Mouse (Mus musculus) kidney, adult 8-10 months (tissue): ENCODE measurements around the gene F930015N05Rik.
A peak's percentile ranks its signal among the peaks of the same experiment; 100 is the strongest.

Source experiments
- DNase-seq, 2 experiments: peaks; one replicate each; pipeline ENCODE4 v3.0.0; 2022

Gene F930015N05Rik

DNA sequence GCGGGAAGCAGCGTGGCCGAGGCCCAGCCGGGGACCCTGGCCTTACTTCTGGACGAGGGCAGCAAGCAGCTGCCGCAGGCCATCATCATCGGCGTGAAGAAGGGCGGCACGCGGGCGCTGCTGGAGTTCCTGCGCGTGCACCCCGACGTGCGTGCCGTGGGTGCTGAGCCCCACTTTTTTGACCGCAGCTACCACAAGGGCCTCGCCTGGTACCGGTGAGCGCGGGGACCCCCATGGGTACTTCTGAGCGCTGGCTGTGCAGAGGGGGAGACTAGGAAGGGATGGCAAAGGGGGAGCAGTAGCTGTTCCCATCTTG is at the start of gene F930015N05Rik:
Gene F930015N05Rik, minus strand, starts transcription at position 242 of the 316 bp plus-strand sequence.
- DNase-seq, result no peak

DNA sequence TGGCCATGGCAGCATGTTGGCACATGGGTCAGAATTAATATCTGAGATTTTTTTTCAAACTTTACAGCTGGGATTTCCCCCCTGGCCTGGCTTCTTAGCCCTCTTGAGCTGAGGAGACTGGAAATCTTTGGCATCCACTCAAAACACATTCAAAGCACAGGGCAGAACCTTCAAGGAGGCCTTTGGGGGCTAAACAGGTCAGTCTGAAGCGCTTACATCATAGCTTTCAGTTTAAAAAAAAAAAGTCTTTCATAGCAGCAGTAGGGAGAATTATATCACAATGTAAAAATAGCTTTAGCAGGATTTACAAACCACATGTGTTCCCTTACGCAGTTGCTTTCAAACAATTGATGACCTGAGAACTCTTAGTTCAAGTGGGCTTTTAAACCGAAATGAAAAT is 45.0 kb upstream of the F930015N05Rik start:
- no peak for DNase-seq

DNA sequence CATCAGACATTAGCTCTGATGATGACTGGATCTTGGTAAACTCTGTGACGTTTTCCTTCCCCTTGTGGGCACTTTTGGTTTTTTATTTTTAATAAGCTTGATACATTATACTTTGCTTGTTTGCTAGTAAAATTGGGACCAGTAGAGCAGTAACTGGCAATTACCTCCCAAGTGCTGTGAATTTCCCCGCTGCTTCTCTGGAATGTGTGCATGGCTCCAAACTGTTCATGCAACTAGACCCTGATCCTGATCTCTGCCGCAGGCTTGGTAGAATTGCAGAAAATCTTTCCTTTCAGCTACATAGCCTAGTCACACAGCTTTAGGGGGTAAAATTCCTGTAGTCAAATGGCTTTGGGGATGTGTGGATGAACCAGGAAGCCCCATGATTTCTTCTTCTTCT is 37.2 kb upstream of the F930015N05Rik start:
- peak in 1 of 2 experiments; percentile 3 for DNase-seq

DNA sequence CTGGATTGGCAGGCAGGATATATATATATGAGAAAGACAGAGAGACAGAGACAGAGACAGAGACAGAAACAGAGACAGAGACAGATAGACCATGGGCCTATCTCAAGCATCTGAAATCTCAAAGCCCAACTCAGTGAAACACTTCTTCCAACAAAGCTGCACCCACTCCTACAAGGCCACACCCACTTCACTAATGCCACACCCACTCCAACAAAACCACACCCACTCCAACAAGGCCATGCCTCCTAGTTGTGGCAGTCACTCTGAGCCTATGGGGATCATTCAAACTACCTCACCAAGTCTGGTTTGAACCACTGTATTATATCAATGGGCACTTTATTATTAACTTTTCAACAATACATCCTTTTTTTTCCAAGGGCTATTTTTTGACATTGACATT is 34.2 kb upstream of the F930015N05Rik start:
- DNase-seq, result no peak

DNA sequence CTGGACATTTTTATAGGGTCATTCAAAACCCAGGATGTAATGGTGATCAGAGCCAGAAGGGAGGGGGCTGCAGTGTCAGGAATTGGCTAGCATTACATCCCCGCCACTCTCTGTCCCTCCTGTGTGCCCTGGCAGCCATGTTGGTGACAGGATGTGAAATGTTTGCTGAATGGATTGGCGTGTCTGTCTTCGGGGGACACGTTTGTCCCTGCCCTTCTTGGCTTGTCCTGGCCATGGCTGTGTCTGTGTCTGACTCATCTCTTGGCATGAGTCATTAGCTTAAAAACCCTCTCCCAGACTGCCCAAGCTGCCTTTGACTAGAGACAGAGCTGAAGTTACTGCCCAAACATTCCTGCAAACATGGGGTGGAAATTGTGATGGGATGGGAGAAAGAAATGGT is 32.3 kb upstream of the F930015N05Rik start:
- DNase-seq, result no peak

DNA sequence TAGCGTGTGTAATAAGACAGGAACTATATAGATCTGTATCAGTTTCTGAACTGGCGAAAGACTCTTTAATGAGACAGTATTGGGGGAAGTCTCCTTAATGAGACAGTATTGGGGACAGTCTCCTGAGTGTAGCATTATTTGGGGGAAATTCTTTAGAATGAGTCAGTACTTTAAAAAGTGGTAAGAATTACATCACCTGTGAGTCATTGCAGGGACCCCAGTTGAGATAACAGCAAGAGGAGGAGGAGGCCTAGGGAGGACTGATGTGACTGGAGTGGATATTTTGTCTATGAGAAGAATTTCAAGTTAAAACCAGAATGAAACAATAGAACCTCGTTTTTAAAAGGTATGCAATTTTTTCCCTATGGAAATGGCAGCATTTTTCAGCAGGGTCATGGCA is 25.3 kb upstream of the F930015N05Rik start:
- no peak for DNase-seq

DNA sequence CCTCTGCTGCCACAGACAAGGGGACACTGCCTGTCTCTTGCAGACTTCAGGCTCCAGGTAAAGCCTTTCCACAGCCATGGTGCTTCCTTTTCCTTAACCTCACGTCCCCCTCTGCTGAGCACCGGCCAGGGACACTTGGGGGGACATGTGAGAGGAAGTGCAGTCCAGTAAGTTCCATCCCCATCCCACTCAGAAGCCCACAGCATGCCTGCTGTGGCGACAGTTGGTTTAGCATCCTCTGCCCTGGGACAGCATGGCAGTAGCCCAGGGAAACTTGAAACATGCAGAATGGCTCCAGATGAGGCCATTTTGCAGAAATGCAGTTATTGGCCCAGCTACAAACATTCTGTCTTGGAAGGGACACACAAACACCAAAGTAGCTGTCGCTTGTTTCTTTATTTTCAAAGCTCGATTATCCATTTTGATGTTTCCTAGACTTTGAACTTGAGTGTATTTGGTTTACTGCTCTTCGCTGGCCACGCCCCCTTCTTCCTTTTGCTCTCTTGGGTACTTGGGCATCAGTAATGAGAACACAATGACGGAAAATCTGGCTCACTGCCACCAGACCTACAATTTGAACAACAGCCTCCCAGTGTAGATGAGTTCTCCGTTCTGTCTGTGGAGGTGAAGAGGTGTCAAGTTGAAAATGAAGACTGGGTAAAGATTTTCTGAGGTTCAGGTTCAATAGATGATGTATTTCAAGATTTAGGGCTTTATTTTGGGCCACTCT is 12.3 kb upstream of the F930015N05Rik start:
- no peak for DNase-seq

DNA sequence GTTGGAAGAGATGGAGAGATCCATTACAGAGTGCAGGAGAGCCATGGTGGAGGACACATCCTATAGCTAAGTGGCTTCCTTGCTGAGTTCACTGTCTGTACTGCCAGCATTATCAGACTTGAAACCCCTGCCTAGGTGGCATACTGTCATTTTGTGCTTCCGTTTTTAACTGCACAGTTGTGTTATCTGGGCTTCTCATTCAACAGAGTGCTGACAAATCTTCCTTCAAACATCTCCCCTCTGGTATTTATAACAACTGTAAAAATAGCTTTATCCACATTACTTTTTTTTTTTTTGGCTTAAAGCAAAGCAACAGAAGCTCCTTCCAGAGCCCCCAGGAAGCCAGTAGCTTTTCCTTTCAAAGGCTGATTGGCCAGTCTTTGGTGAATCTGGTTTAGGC is 8.8 kb upstream of the F930015N05Rik start:
- DNase-seq, result no peak

DNA sequence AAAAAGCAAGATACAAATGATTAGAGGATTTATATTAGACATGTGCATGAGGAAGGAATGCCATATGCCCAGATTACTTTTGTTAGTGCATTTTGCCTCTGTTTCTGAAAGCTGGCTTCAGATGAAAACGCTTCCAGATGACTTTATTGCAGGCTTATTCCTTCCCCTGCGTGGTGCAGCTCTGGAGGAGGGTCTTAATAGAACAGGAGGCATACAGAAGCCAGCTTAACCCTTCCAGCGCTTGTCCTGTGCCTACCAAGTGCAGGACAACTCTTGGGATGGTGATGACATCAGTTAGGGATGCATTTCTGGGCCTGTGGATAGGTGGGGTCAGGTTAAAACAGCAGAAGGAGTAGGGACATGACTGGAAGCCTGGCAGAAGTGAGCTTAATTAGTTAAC is 6.2 kb upstream of the F930015N05Rik start:
- DNase-seq, result no peak

DNA sequence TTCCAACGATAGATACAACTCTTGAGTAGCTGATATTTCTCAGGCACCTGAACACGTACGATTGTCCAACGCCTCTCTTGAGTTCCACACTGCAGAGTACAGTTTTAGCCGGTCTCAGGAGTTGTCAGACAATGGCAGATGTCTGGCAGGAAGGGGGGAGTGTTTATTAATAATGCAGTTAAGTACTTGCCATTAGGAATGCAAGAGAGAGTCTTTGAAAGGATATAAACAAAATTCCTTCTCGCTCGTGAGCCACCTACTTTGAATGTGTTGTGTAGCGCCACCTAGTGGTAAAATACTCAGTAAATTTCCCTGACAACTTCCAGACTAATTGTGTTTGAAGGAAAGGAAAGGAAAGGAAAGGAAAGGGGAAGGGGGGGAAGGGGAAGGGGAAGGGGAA is 5.7 kb upstream of the F930015N05Rik start:
- peak; percentile 1 to 33 for DNase-seq

DNA sequence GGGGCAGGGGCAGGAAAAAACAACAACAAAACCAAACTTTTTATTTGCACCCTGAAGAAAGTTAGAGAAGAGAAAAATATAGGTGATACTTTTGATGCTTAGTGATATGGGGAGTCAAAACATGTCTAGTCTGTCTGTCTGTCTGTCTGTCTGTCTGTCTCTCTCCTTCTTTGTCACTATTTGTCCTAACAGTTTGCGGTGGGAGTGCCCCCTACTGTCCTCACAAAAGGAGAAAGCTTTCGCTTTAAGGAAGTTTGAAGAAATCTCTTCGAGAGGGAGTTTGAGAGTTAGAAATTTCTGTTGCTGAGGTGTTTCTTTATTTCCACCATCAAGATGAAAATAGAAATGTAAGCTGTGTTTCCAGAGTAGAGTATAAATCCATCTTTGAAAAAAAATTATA is 2.5 kb upstream of the F930015N05Rik start:
- no peak for DNase-seq

DNA sequence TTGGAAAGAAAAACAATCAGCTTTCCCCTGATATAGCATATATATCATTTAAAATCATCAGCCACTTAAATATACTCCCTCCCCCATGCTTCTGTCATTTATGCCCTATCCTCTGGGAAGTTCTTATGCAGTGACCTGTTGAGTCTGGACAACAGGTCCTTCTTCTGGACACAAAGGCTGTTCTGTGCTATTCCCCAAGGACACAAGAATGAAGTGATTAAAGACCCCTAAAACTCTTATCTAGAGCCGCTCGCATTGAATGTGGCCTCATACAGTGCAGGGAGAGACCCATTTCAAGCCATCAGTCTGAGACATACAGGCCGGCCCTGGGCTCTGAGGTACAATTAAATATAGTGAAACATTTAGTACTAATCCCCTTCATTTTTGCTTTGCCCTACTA is 1.3 kb upstream of the F930015N05Rik start:
- DNase-seq, result no peak

DNA sequence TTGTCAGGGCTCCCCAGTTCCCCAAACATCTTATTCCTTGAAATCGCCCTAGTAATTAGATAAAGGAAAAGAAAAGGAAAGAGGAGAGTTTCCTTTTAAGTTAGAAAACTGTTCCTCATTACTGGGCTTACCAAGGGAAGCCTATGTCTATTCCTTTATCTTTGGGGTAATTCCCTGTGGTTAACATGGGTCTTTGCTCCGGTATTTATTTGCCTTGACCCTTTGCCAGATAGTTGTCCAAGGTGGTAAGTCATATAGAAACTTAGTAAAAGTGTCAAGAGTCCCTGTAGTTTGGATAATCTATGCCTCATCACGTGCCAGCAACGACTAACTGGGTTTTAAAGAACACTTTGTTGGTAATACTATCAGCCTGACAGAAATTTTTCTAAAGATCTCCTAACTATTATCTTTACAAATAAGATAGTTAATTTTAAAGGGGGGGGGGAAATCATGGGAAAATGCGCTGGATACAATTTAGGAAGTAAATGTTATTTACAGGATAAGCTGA is 392 bp upstream of the F930015N05Rik start:
- no peak for DNase-seq

DNA sequence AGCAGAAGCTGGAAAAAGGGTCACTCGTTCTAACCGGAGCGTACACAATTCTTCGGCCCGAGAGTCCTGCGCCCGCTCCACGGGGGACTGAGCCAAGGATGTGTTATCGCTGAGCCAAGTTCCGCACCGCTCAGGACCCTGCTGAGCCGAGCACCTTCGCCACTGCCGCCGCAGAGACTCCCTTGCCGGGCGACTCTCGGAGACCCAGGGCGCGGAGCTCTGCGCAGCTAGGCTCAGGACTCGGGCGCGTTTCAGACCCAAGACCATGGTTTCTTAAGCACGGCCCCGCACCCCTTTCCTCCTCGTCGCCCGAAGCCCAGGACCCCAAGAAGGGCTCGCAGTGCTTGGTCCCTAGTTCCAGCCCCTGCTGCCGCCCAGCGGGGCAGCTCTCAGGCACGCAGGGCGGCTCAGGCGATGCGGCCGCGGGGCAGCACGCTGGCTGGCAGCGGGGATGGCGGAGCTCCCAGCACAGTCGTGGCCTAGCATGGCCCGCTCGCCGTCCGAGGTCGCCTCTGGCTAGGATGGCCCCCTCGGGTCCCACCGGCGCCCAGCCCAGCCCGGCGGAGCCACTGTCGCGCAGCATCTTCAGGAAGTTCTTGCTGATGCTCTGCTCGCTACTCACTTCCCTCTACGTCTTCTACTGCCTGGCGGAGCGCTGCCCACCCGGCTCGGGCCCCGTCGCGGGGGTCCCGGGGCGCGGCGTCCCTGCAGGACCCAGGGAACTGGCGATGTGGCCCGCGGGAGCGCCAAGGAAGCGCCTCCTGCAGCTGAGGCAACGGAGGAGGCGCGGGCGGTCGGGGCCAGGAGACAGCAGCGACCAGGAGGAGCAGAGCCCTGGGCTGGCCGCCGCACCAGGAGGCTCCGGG is 674 bp downstream of the F930015N05Rik start:
- DNase-seq, result peak in 1 of 2 experiments; percentile 3

DNA sequence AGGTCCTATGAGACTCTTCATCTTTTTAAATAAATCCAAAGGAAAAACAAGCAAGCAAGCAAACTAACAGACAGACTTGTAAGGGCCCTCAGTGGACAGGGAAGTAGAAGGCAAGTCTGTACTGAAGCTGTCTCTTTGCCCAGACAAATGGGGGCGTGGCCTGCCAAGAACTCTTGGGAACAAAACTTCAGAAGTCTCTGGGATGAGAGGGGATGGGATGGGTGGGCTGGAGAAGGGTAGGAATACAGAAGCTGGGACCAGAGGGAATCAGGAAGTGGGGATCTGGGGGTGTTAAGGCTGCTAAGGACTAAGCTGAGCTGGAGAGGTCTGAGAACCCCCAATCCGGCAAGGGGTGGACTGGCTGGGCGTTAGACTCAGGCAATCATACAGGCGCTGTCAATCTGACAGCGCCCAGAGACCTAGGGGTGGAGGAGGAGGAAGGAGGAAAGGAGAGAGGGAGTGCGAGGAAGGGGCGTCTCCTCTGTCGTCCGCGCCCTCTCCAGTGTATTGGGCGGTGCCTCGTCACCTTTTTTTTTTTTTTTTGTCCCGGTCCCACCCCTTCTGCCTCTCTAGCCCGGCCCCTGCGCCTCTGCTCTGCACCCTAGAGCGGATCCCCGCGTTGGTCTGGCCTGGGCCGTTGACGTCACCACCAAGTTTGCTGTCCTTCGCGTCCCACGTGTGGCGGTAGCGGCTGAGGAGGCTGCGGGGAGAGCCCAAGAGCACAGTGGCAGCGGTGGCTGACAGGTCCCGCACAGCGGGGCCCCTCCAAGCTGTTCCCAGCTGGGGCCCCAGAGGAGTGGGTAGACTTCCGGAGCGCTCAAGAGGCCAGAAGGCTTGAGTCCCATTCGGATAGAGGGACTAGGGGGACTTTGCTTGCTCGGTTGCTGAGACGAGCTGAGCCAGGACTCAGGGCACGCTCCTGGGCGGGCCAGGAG is 1.6 kb downstream of the F930015N05Rik start, which contains the start of gene Hs3st3a1:
Gene Hs3st3a1, plus strand, starts transcription at position 722 of the 935 bp plus-strand sequence.
- peak; percentile 39 to 49 for DNase-seq

DNA sequence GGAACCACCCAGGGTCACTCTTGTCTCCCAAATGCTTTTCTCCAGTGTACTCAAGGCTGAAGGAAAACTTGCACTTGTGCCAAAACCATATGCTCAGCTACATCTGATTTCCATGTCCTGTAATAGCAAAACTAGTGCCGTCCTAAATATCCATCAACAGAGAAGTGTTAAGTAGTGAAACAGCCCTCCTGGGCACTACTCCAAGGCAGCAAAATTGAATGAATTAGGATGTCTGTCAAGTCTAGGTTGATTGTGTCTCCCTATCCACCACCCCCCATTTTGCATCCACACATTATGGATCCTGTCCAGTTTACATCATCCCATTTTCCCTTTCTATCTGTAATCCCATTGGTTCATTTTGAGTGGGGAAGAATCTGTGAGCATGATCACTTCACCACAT is 17.5 kb downstream of the F930015N05Rik start:
- no peak for DNase-seq

DNA sequence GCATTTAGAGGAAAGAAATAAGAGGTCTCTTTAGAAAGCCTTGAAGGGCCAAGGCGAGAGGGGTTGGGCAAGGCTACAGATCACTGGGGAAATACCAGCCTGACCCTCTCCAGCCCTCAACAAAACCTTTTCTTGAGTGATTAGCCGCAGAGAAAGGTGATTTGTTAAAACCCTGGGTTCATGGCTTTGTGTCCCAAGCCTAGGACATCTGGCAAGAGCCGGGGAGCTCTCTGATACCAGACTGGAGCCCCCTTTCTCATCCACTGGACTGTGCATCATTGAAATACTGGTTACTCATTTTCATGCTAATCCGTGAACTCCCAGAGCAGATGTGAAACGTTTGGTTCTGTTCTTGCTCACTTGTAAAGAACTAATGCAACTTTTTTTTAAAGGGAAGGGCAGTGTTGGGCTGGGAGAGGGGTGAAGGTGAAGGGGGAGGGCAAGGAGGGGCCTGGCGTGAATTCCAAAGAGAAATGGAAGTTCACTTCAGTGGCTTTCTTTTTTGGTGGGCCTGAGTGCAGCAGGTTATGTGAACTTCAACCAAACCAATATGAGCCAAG is 35.8 kb downstream of the F930015N05Rik start:
- no peak for DNase-seq

DNA sequence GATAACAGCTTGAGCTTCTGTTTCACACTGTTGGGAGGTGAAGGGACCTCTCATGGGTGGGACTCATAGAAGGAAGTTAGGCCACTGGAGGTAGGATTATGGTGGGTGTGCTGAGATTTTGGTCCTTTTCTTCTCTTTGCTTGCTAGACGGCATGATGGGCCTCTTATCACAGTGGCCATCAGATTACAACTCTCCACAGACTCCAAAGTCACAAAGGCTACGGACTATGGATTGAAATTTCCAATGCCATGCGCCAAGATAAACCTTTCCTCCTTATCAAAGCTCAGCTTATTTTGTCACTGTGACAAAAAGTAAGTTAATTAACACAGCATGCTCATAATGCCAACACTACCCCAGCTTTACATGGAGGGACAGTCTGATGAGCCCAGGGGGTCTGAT is 38.8 kb downstream of the F930015N05Rik start:
- DNase-seq, result no peak

DNA sequence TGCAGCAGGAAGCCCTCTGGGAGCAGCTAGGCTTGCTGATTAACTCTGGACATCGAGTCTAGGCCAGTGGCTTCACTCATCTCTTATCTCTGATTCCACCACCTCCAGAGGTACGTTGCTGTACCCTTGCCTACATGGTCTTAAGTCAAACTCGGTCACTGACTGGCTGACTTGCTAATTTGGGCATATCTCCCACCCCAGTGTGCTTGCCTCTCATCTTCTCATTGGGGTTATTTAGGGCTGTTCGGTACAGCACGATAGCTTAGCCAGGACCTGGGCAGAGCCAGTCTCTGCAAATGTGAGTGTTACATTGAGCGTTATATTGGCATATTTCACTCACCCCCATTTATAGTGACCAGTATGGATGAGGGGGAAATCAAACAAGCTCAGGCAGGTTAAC is 39.5 kb downstream of the F930015N05Rik start:
- DNase-seq, result no peak

DNA sequence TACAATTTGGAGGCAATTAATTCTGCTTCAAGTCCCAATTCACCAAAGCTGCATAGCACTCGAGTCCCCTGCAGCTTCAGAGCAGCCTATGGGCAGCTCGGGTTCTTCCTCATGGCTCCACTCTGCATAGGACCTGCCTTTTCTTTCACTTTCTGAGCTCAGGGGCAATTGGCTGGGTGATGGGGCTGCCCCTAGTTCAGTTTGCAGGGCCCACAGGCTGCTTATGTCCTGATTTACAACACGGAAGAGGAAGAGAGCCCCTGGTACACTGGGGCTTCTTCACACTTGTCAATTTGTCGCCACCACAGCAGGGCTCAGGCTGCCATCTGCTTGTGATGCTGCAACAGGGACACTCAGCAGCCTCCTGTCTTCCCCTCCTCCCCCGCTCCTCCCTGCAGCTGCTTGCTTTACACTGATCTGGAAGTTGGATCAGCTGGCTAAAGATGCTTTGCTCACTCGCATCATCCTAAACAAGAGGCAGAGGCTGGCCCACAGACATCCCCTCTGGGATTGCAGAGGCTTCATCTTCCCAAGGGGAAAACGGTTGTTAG is 40.0 kb downstream of the F930015N05Rik start:
- DNase-seq, result no peak

DNA sequence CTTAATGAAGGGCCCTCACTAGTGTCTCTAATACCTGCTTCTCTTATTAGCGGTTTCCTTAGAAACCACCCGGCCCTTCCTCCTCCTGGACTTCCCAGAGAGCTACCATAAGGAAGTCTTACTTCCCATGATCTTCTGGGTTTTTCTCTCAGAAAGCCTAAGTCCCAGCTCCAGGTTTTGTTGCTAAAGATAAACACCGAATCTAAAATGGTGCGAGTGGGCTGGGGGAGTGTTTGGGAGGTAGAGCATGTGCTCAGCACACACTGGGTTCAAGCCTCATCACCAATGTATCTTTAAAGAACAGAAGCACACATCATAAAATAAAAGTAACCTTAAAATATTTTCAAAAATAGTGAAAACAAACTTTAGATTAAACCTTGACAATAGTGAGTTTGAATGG is 50.1 kb downstream of the F930015N05Rik start:
- DNase-seq, result no peak
